Mouse (Mus musculus): ENCODE data around the gene Eml3.
A peak's percentile ranks its signal among the peaks of the same experiment; 100 is the strongest.

The Eml3 gene

DNA sequence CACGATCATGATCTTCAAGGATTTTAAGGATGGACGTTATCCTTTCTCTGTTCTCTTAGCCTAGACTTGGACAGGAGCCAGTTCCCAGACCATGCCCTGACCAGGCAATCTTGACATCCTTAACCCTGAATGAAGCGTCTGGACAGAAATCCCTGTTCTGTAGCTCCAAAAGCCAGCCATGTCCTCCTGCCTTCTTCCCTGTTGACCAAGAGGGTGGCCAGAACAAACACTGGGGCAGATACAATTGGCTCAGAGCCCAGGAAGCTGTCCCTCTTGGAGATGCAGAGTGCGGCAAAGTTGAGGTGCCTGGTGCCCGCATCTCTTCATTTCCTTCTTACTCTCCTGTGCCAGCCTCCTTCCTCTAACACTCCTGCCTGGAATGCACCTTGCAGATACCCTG, 56.5 kb downstream of the Eml3 start:
- no peak for DNase-seq (ENCODE audit: extremely low spot score, low spot score)

DNA sequence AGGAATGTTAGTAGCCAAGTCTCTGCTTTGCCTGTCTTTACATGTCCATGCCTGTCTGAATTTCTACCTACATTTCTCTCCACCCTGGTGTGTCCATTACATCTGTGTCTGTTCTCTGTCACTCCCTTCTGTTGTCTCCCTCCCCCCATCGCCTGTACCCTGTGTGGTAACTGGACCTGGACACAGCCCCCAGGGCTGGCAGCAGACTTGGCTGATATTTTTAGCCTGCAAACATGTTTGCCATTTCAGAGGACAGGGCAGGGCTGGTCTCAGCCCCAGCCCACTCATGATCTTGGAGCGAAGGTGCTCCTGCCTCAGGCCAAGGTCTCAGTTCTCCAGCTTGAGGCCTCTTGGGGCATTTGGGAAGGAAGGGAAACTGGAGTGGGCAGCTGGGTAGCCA, 58.5 kb downstream of the Eml3 start:
- no peak for DNase-seq (ENCODE audit: extremely low spot score, low spot score)

DNA sequence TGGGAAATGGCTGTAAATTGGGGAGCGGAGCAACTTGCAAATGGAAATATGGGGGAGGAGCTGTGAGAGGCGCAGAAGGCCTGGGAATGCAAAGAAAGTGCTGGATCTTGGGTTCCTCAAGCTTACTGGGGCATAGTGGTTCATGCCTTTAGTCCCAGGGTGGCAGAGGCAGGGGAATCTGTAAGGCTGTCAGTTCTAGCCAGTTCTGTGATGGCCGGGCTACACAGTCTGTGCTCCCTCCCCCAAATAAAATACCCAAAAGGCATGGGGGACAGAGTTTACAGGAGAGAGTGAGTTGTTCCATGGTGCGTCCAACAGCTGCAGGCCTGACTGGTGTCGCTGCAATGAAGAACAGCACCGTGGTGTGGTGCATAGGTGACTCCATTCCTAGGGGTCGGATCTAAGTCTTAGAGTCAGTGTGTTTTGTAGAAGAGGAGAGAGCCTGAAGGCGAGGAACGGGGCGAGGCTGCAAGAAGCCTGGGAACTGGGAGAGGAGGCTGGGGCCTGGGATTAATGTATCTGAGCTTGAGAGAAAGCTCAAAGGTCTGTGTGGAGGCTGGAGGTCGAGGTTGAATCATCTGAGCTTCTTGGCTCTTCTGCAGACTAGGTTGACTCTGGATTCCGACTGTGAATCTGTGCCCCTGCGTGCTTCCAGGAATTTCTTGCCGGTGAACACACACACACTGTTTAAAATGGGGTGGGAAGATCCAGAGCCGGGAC, 59.2 kb downstream of the Eml3 start:
- no peak for DNase-seq (ENCODE audit: extremely low spot score, low spot score)

DNA sequence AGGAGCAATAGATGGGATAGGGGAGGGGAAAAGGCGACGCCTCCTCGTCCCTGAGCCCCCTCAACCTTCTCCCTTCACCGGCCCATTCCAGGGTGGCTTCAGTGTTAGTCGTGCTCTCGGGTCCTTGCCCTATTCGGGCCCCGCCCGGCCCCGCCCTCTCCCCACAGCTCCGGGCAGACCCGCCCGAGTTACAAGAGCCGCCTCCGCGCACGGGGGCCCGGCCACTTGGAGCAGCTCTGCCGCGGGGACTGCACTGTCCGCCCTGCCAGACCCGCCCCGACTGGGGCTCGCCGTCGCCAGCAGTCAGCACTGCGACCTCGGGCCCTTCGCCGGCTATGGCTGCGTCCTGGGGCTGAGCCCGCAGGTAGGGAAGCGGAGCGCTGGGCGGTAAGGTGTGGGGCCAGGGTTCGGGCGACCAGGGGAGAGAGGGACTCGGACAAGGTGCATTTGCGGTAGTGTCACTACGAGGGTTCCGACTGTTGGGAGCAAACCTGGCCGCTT, 59.8 kb downstream of the Eml3 start, which contains the start of gene Ahnak:
Ahnak (plus strand) TSS at position 219 of the 501 bp plus-strand sequence.
- DNase-seq (ENCODE audit: extremely low spot score, low spot score) = no peak

DNA sequence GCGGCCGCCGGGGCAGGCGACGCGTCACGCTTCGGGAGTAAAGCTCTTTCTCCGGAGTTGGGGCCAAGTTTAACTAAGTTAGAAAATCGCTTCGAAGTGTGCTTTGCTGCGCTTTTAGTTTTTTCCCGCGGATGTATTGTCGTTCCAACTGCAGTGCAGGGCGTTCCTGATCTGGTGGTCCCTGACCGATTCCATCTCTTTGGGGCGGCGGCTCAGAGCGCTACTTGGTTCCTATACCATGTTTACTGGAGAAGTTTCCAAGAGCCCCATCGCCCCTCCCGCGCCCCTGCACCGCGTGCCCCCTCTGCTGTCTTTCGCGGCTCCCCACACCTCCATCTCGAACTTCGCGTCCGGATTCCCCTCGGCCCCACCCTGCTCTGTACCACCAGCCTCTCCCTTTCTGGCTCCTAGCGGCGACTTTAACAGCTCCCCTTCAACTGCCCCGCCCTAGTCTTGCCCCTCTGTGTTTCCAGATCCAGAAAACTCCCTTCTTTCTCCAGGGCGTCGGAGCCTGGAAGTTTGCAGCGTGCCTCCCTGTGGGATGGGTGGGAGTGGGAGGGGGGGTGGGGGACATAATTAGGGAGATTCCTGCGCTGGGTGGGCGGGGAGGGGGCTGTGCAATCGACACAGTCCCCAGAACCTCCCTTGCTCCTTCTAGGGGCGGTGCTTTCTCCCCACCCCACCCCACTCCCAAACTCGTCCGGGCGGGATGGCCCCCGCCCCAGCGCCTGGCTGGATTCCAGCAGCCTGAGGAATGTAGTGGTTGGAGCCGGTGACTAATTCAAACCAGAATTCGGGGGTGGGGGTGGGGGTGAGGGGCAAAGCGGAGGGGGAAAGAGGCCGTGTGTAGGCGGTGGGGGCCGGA, 60.4 kb downstream of the Eml3 start:
- peak; percentile 74 for DNase-seq (ENCODE audit: extremely low spot score, low spot score)

DNA sequence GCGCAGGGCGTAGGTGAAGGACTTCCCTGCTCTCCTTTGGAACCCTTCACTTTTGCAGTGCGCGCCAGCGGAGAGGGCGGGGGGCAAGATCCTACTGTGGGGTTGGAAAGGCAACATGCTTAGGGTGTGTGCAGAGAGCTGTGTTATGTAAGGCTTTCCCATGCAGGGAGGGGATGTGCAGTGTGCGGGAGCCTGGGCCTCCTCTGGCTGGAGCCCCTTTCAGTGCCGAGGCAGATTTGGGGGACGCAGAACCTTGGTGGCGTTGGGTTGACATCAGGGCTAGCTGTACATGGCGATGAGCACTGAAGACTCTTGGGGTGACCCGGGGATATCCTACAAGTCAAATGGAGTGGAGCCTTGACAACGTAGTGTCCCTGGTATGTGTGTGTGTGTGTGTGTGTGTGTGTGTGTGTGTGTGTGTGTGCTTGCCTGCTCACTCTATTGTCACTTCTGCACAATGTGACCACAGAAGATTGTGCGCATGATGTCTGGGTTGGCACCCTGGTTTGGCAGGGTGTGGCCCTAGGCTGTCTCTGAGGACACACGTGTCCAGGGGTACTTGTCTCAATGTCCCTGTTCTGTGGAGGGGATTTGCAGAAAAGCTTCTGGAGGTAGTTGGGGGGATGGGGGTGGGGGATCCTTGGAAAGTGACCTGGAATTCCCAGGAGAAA, 61.2 kb downstream of the Eml3 start:
- DNase-seq (ENCODE audit: extremely low spot score, low spot score) = no peak

Data from neural tube, embryonic 10.5 days (tissue).